Mouse (Mus musculus): ENCODE results near the gene E330009J07Rik. TPM values are rescaled to one million over a fixed set of nuclear protein-coding genes. Genes with fewer than 3 reads are reported as not detected.

E330009J07Rik gene
- total RNA-seq (2017), result 8.0 and 12.4 TPM in 2 replicates

GRCm38 (mm10) chr6:40436047-40436483 lies at the start of gene E330009J07Rik:
E330009J07Rik (minus strand) TSS chr6:40436135.
- ATAC-seq (replicated peaks in 1 of 2; ENCODE audit: insufficient read depth in 1 of 2, low FRiP score in 2 of 2, low TSS enrichment in 1 of 2, low read depth in 1 of 2, poor library complexity in 2 of 2, severe bottlenecking in 2 of 2), result peak; percentile 82 to 86

GRCm38 (mm10) chr6:40482318-40482717 lies 46.4 kb upstream of the E330009J07Rik start:
- no peak for ATAC-seq (replicated peaks in 1 of 2; ENCODE audit: insufficient read depth in 1 of 2, low FRiP score in 2 of 2, low TSS enrichment in 1 of 2, low read depth in 1 of 2, poor library complexity in 2 of 2, severe bottlenecking in 2 of 2)

GRCm38 (mm10) chr6:40479705-40480104 lies 43.8 kb upstream of the E330009J07Rik start:
- 0 out of 4 replicates have a peak, but pooled peaks of 1 of the 2 experiments have one; percentile 27 for ATAC-seq (replicated peaks in 1 of 2; ENCODE audit: insufficient read depth in 1 of 2, low FRiP score in 2 of 2, low TSS enrichment in 1 of 2, low read depth in 1 of 2, poor library complexity in 2 of 2, severe bottlenecking in 2 of 2)

- no peak for ATAC-seq (replicated peaks in 1 of 2; ENCODE audit: insufficient read depth in 1 of 2, low FRiP score in 2 of 2, low TSS enrichment in 1 of 2, low read depth in 1 of 2, poor library complexity in 2 of 2, severe bottlenecking in 2 of 2)
Observed at GRCm38 (mm10) chr6:40476132-40476531, 40.2 kb upstream of the E330009J07Rik start.

DNA sequence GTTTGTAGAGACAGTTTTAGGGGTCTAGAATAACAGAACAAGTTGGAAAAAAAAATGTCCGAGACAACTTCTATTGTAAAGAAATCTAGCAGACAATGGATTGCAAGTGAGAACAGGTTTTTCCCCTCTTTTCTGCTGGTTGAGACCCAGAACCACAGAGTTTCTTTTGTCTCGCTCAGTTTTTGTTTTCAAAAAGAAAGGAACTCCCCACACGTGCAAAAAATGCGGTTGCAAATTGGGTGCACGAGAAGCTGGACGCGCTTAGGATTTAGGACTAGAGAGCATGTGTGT lies 35.7 kb upstream of the E330009J07Rik start:
- ATAC-seq (replicated peaks in 1 of 2; ENCODE audit: insufficient read depth in 1 of 2, low FRiP score in 2 of 2, low TSS enrichment in 1 of 2, low read depth in 1 of 2, poor library complexity in 2 of 2, severe bottlenecking in 2 of 2), result no peak

DNA sequence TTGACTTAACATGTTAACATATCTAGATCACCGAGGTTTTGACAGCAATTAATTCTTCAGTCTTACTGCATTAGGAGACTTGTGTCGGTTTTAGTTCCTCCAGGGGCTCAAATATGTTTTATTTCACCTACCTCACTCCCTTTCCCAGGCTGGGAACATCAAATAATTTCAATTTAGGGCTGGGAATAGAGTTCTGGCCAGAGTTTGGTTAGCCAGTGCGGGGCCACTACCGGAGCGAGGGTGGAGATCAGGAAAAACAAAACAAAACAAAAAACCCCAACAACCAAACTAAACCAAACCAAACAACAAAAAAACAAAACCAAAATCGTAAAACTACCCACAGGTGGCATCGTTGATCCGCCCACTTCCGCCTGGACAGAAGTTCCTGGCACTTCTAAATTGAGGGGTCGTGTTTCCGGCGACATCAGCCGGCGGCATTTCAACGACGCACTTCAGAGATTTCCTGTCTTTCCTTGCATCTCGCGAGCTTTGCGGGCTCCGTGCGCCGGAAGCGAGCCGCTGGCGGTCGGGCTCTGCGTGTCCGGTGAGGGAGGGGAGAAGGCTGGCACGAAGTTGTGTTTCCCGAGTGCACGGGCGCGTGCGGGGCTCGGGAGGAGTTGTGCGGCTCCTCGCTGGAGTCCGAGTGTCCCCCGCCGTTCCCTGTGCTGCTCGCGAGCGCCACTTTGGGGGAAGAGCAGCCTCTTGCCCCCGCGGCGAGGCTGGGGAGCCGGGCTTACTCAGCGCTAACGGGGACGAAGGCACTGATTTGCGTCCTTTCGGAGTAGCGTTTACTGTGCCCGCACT lies 35.2 kb upstream of the E330009J07Rik start, which contains the start of gene Ssbp1:
TSS of gene Ssbp1 (plus strand) at position 437 of the 804 bp plus-strand sequence.
- peak; percentile 98 to 99 for ATAC-seq (replicated peaks in 1 of 2; ENCODE audit: insufficient read depth in 1 of 2, low FRiP score in 2 of 2, low TSS enrichment in 1 of 2, low read depth in 1 of 2, poor library complexity in 2 of 2, severe bottlenecking in 2 of 2)

GRCm38 (mm10) chr6:40465710-40466109 lies 29.8 kb upstream of the E330009J07Rik start:
- ATAC-seq (replicated peaks in 1 of 2; ENCODE audit: insufficient read depth in 1 of 2, low FRiP score in 2 of 2, low TSS enrichment in 1 of 2, low read depth in 1 of 2, poor library complexity in 2 of 2, severe bottlenecking in 2 of 2), result peak in 1 of 2 experiments; percentile 66; a peak in 2 of 4 replicates

DNA sequence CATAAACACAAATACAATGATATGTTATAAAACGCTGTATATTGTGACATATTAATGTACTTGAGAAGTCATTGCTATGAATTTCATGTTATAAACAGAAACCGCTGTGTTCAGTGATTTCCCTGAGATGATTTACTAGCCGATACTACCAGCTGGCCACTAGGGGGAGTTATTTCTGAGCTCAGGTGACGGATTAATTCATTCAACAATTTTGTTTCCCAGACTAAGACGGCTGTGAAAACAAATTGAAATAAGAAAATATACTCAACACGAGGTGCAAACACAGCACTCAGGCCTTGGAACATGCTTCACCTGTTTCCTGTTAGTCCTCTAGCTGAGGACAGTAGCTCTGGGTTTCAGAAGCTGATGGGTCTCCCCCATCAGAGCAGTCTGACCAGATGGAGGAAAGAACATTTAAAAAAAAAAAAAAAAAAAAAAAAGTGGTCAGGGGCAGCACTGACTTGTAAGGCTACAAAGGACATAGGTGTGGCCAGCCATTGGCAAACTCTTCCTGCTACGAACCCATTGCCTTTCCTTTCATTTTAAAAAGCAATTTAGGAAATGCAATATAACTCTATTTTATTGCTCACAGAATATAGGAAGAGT lies 18.6 kb upstream of the E330009J07Rik start:
- peak; percentile 65 to 68; a peak in 3 of 4 replicates for ATAC-seq (replicated peaks in 1 of 2; ENCODE audit: insufficient read depth in 1 of 2, low FRiP score in 2 of 2, low TSS enrichment in 1 of 2, low read depth in 1 of 2, poor library complexity in 2 of 2, severe bottlenecking in 2 of 2)

GRCm38 (mm10) chr6:40448626-40449025 lies 12.7 kb upstream of the E330009J07Rik start:
- no peak for ATAC-seq (replicated peaks in 1 of 2; ENCODE audit: insufficient read depth in 1 of 2, low FRiP score in 2 of 2, low TSS enrichment in 1 of 2, low read depth in 1 of 2, poor library complexity in 2 of 2, severe bottlenecking in 2 of 2)

DNA sequence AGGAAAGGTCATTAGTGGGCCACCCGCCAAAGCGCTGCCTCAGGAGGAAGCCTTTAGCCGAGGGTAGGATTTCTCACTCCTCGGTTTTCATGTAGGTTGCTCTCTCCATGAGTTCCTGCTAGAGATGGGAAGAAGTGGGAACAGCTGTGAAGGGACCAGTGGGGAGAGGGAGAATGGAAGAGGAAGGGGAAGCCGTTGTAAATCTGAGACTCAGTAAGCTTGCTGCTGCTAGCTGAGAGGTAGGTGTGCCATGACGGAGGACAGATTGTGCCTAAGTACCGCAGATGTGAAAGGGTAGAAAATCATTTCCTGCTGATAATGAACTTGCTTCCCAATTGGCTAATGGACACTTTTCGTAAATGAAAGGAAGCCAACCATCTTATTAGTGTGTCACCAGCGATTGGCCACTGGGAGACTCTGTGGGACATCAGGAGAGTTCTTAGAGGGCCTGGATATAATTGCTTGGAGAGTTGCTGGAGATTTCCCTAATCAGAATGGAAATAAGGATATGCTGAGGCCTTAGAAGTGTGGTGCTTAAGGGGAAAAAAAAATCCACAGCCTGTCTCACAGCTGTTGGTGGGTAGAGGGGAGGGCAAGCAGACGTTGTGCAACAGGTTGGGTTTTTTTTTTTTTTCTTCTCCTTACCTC lies 7.5 kb upstream of the E330009J07Rik start:
- no peak for ATAC-seq (replicated peaks in 1 of 2; ENCODE audit: insufficient read depth in 1 of 2, low FRiP score in 2 of 2, low TSS enrichment in 1 of 2, low read depth in 1 of 2, poor library complexity in 2 of 2, severe bottlenecking in 2 of 2)

DNA sequence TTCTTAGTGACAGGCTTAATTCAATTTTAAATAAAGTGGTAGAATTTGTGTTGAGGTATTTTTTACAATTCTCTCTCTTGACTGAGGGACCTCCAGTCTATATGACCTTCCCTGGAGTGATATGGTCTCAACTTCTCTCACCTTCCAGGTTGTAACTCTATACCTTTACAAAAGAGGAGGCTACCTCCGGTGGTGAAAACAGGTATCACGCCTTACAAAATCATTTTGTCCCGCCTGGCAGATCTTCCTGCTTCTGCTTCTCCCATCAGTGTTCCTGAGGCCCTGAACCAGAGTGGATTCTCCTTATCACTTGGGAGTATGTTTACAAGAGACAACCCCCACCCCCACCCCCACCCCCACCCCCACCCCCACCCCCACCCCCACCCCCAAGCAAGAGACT lies 5.8 kb upstream of the E330009J07Rik start:
- ATAC-seq (replicated peaks in 1 of 2; ENCODE audit: insufficient read depth in 1 of 2, low FRiP score in 2 of 2, low TSS enrichment in 1 of 2, low read depth in 1 of 2, poor library complexity in 2 of 2, severe bottlenecking in 2 of 2), result no peak

DNA sequence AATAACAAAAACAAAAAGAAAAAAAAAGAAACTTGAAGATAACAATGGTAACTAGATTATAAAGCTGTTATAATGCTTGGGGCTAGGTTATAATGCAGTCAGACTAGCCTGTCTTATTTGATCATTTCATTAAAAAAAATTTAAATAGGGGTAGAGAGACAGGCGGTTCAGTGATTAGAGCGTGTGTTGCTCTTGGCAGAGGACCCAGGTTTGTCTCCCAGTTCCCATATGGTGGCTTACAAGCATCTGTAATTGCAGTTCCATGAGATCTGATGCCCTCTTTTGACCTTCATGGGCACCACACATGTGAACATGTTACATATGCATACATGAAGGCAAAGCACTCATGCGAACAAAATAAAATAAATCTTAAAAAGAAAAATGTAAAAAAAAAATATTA lies 5.3 kb upstream of the E330009J07Rik start:
- no peak for ATAC-seq (replicated peaks in 1 of 2; ENCODE audit: insufficient read depth in 1 of 2, low FRiP score in 2 of 2, low TSS enrichment in 1 of 2, low read depth in 1 of 2, poor library complexity in 2 of 2, severe bottlenecking in 2 of 2)

GRCm38 (mm10) chr6:40439731-40440130 lies 3.8 kb upstream of the E330009J07Rik start:
- peak in 1 of 2 experiments; percentile 14; a peak in 1 of 4 replicates for ATAC-seq (replicated peaks in 1 of 2; ENCODE audit: insufficient read depth in 1 of 2, low FRiP score in 2 of 2, low TSS enrichment in 1 of 2, low read depth in 1 of 2, poor library complexity in 2 of 2, severe bottlenecking in 2 of 2)

DNA sequence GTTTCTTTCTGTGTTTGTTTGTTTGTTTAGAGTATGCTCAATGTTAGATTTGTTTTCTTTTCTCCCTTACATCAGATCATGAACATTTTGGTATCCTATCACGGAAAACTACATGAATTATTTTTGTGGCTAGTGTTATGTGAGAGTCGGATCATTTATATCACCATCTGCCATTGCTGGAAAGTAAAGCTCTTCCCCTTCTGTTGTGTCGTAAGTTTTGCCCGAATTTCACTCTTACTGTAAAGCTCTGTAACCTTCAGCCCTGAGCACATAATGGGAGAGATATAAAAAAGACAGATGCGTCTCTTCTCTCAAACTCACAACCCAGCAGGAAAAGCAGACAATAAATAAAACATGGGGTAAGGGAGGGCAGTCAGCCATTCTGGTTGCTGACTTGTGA lies 3.0 kb upstream of the E330009J07Rik start, which contains the start of gene Wee2:
TSS of gene Wee2 (plus strand) at position 153 of the 400 bp plus-strand sequence.
- ATAC-seq (replicated peaks in 1 of 2; ENCODE audit: insufficient read depth in 1 of 2, low FRiP score in 2 of 2, low TSS enrichment in 1 of 2, low read depth in 1 of 2, poor library complexity in 2 of 2, severe bottlenecking in 2 of 2), result no peak

DNA sequence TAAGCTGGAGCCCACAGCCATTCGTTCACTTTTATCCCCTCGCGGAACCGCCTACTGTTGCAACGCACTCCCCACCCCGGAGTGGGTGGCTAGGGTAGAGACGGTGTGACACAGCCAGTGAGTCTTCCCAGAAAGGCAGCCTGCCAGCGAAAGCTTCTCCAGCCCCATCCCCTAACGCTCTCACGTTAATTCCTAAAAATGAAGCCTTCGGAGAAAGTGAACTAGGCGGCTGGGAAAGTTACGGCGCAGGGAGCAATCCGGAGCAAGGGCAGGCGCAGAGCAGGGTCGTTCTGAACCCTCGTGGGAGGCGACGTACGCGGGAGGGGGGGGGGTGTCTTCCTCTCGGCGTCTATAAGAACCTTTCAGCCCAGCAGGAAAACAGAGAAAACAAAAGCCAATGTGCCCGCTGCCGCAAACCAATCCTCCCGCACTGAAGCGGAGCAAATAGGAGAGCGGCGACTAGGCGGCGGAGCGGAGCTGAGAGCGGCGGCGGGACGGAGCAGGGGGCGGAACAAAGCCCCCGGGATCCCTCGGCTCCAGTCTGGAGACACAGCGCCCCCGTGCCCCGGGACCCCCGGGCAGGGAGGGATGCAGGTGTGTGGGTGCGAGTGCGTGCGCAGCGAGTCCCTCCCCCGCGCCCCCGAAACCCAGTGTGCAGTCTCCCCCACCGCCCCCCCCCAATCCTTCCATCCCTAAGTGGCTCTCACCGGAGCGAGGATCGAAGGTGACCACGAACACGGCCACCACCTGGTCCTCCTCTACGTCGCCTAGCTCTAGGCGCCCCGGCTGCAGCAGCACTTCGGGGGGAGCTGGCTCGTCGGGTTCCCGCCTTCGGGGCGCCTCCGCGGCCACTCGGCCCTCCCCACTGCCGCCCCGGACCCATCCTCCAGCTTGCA lies 536 bp downstream of the E330009J07Rik start:
- ATAC-seq (replicated peaks in 1 of 2; ENCODE audit: insufficient read depth in 1 of 2, low FRiP score in 2 of 2, low TSS enrichment in 1 of 2, low read depth in 1 of 2, poor library complexity in 2 of 2, severe bottlenecking in 2 of 2), result peak; percentile 7 to 37; a peak in 2 of 4 replicates

DNA sequence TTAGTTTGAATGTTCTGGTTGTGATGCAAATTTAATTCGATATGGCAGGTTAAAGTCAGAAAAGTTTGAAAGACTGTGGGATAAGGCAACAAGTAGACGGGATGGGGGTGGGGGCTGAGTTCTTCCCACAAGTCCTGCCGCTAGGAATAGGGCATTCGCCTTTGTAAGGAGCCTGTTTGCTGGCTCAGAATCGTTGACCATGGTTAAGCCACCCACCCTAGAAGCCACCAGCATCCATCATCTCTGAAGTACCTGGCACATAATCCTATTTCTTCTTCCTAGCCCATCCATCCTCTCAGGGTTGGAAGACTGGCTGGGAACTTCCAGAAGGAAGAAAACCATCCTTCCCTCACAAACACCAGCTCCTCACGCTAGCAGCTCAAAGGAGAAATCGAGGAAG lies 1.2 kb downstream of the E330009J07Rik start:
- no peak for ATAC-seq (replicated peaks in 1 of 2; ENCODE audit: insufficient read depth in 1 of 2, low FRiP score in 2 of 2, low TSS enrichment in 1 of 2, low read depth in 1 of 2, poor library complexity in 2 of 2, severe bottlenecking in 2 of 2)

Data from hematopoietic stem cell, adult 5-6 weeks (primary cell).